In genomic region chr1:191193657-191194424, GRCm38 (mm10) we compare ENCODE assay signal across 8 mouse cellular contexts. TPM values are rescaled to one million over a fixed set of nuclear protein-coding genes. Genes with fewer than 3 reads are reported as not detected.
DNase-seq lines count a peak whose midpoint lies in the region; ATAC-seq lines count a peak whose summit lies in the region.

No protein-coding gene starts in this region.

- no peaks in the 10 kb centered on the region for H3K36me3 ChIP-seq in embryonic facial prominence, embryonic 11.5 days (replicated peaks; ENCODE audit: control insufficient read depth, insufficient read depth, low read depth, low read length)
- H3K36me3 ChIP-seq in embryonic facial prominence, embryonic 10.5 days (replicated peaks): no peaks in the 10 kb centered on the region

- no peak overlapping the region for H3K4me3 ChIP-seq in embryonic facial prominence, embryonic 11.5 days (ENCODE audit: low read depth, low read length)
- no peak overlapping the region for H3K4me3 ChIP-seq in embryonic facial prominence, embryonic 10.5 days

- no peak overlapping the region for H3K4me2 ChIP-seq in embryonic facial prominence, embryonic 11.5 days (ENCODE audit: low read depth, low read length)

- H3K9ac ChIP-seq in embryonic facial prominence, embryonic 11.5 days (replicated peaks; ENCODE audit: low read length): no peak overlapping the region

- H3K27me3 ChIP-seq in embryonic facial prominence, embryonic 11.5 days (ENCODE audit: control insufficient read depth, insufficient read depth, low read length): no peaks in the 10 kb centered on the region
- peaks cover 25% of the 10 kb centered on the region for H3K27me3 ChIP-seq in embryonic facial prominence, embryonic 10.5 days (replicated peaks; ENCODE audit: low read depth, poor library complexity, severe bottlenecking)

- H3K9me3 ChIP-seq in embryonic facial prominence, embryonic 11.5 days (replicated peaks; ENCODE audit: control insufficient read depth, low read length): no peaks in the 10 kb centered on the region
- no peaks in the 10 kb centered on the region for H3K9me3 ChIP-seq in embryonic facial prominence, embryonic 10.5 days

- DNase-seq in embryonic facial prominence, embryonic 11.5 days (ENCODE audit: low spot score): peak; percentile 31
- no peak for DNase-seq in embryonic facial prominence, embryonic 10.5 days (ENCODE audit: low spot score)
- peak; percentile 42 for DNase-seq in thymus, postnatal 4 days
- DNase-seq in thymus, postnatal 14 days: no peak
- DNase-seq in kidney, adult 8-10 months: peak; percentile 49 to 63
- DNase-seq in naive thymus-derived CD4-positive, alpha-beta T cell, adult 2 months (ENCODE audit: low read depth): peak; percentile 77
- no peak for DNase-seq in cerebellum, postnatal 14 days
- DNase-seq in right cerebral cortex, postnatal 25 days: no peak

- 50% methylated on average over 14 of the region's 14 CpGs for WGBS in embryonic facial prominence, embryonic 11.5 days
- 56% methylated on average over 14 of the region's 14 CpGs for WGBS in embryonic facial prominence, embryonic 10.5 days

- H3K27ac ChIP-seq in embryonic facial prominence, embryonic 11.5 days (replicated peaks; ENCODE audit: low read depth, low read length): no peak overlapping the region
- no peak overlapping the region for H3K27ac ChIP-seq in embryonic facial prominence, embryonic 10.5 days (replicated peaks)

- no peak for ATAC-seq in embryonic facial prominence, embryonic 11.5 days (replicated peaks; ENCODE audit: insufficient number of reproducible peaks, low FRiP score, low TSS enrichment, low read depth)

- H3K4me1 ChIP-seq in embryonic facial prominence, embryonic 11.5 days (ENCODE audit: control insufficient read depth, insufficient read depth, low read length): no peaks in the 10 kb centered on the region
- H3K4me1 ChIP-seq in embryonic facial prominence, embryonic 10.5 days: no peaks in the 10 kb centered on the region

RNA-seq across cellular contexts. Expression of gene Atf3, which starts 24.0 kb away (rescaled TPM):
- polyA plus RNA-seq in embryonic facial prominence, embryonic 11.5 days (2014; fragmentation: Nextera tagmentation; extraction: Ambion mirVana): 2.1 and 2.4 TPM in 2 replicates
- 1.5 and 2.1 TPM in 2 replicates for polyA plus RNA-seq in embryonic facial prominence, embryonic 10.5 days (2016; fragmentation: Nextera tagmentation; extraction: Ambion mirVana)

RNA-seq across cellular contexts. Expression of gene Fam71a, which starts 29.2 kb away (rescaled TPM):
- polyA plus RNA-seq in embryonic facial prominence, embryonic 11.5 days (2014; fragmentation: Nextera tagmentation; extraction: Ambion mirVana): not detected in 2 replicates
- not detected in 2 replicates for polyA plus RNA-seq in embryonic facial prominence, embryonic 10.5 days (2016; fragmentation: Nextera tagmentation; extraction: Ambion mirVana)

Comparison
In these comparisons a context has a peak if more than half of its experiments do, and no peak if none do; other contexts are left out.
1. DNase-seq: peak in embryonic facial prominence, embryonic 11.5 days (single experiment), thymus, postnatal 4 days (single experiment), kidney, adult 8-10 months (2 of 2) and naive thymus-derived CD4-positive, alpha-beta T cell, adult 2 months (single experiment); none in embryonic facial prominence, embryonic 10.5 days (single experiment), thymus, postnatal 14 days (single experiment), cerebellum, postnatal 14 days (0 of 2) and right cerebral cortex, postnatal 25 days (single experiment).